Mouse (Mus musculus) gastrocnemius, postnatal 10 days (tissue): Measurements from ENCODE around the gene Gm2897. TPM values are rescaled to one million over a fixed set of nuclear protein-coding genes. Genes with fewer than 3 reads are reported as not detected.
A peak's percentile ranks its signal among the peaks of the same experiment; 100 is the strongest.
"Not testable (repeated sequence)": the region's sequence is repeated elsewhere in the genome, so short reads cannot be mapped to it uniquely, and the experiment has no call there.

ENCODE experiments used
- DNase-seq: peaks from one replicate; pipeline ENCODE4 v3.0.0; 2021; ENCODE audit warnings: mixed read lengths
- long read RNA-seq, 2 experiments: library from polyadenylated mRNA; stranded (forward); transcript quantifications; one replicate each; pipeline ENCODE4 v2.0.0; 2021
- total RNA-seq, 2 experiments: library from RNA; stranded (reverse); gene quantifications; 2 replicates each; pipeline ENCODE4 v1.2.3; 2021

Gene Gm2897
- under 1 TPM in 1 of 2 experiments, not detected in 1; 0.31 TPM for total RNA-seq
- long read RNA-seq, experiment 1: 0 reads
- long read RNA-seq, experiment 2: 0 reads

DNA sequence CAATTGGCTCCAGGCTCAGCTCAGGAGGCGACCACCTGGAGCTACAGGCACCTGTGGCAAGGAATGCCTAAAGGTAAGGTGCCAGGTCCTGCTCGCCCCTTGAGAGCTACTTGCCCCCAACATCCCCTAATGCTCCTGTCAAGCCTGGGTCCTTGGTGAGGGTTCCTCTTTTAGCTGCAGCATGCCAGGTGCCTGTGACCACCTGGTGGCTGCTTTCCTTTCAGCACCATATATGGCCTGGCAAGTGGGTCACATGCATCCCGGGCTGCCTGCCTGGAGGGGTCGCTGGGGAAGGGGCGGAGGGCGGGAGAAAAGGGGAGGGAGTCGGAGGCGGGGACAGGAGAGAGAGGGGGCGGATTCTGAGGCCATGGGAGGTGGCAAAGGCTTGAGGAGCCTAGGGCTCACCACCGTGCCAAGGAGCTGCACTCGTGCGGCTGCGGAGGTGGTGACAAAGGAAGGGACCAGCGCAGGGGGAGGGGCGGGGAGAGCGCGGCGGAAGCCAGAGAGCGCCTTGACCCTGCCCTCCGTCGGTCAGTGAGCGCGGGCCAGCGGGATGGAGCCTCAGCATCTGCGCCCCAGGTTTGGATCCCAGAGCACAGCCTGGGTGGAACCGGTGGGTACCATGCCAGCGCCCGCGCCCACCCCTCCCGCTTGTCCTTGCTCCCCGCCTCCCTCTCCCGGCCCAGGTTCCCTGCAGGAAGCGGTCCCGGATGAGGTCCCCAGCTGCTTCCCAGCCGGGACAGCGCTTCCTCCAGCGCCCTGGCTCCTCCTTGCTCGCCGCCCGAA, at the start of gene Gm2897:
Gene Gm2897, plus strand, starts transcription at position 559 of the 786 bp plus-strand sequence.
- peak; percentile 2 for DNase-seq

DNA sequence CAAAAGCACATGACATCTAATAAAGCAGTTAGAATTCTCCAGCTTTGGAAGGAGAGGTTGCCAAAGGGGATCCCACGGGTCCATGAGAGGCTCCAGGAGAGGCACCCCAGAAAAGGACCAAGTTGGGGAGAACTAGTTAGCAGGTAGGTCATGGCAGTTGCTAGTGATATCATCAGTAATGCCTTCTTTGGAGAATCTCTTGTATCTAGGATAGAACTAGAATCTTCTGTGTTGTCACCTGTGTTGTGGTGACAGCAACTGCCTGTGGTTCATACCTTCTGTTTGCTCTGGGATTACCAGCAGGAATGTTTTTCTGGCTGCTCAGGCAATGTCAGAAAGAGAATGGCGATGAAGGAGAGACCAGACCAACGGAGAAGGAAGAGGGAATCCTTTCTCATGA, 19.4 kb upstream of the Gm2897 start, which contains the start of gene Gm2888:
Gene Gm2888, plus strand, starts transcription at position 301 of the 400 bp plus-strand sequence.
- not testable (repeated sequence) for DNase-seq

DNA sequence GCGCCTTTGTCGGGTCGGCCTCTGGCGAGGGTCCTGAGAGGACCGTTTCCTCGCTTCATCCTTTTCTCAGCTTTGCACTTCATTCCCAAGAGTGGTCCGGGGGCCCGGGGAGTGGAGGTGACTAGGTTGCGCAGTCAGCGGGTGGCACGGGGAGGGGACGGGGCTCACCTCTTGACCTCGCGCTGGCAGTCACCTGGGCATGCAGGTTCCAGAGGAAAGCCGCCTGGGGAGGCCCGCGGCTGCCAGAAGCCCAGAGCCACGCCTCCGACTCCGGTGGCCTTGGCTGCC, 372 bp downstream of the Gm2897 start:
- peak; percentile 4 for DNase-seq

DNA sequence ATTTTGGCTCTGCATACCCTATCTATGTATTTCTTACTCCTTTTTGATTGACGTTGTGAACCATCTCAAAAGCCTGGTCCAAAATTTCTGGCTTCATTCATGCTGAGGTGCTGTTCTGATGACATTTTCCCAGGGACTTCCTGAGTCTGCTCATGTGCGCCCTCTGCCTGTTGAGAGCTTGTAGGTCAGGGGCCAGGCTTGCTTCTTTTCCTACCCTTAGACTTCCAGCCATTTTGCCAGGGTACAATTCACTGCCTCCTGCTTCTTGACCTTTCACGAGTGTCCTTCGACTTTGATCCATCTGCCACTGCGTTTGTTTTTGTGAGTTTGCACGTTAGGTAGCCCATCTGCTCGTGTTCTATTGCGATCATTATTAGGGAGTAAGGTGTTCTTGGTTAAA, 1.0 kb downstream of the Gm2897 start:
- not testable (repeated sequence) for DNase-seq

DNA sequence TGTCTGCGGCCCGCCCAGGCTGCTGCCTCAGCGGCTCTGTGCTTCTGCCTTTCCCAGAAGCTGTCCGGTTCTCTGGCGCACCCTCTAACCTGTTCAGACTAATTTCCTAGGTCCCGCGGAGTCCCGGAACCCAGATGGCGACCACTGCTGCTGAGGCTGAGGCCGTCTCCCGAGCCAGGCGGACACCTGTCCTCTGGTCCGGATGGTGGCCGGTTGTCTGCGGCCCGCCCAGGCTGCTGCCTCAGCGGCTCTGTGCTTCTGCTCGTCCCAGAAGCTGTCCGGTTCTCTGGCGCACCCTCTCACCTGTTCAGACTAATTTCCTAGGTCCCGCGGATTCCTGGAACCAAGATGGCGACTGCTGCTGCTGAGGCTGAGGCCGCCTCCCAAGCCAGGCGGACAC, 67.0 kb downstream of the Gm2897 start:
- not testable (repeated sequence) for DNase-seq

Other genes starting within 250 kb of the Gm2897 start
- not detected for gene Gm2888, start 19.3 kb upstream of the Gm2897 start, total RNA-seq
- not detected for gene Gm10340, start 84.7 kb downstream of the Gm2897 start, total RNA-seq
- gene Gm5795, start 139.0 kb downstream of the Gm2897 start, total RNA-seq: not detected
- 1 to 10 TPM; 2.3 to 3.1 TPM for gene D830030K20Rik, start 159.2 kb downstream of the Gm2897 start, total RNA-seq